Mouse (Mus musculus) embryo, embryonic 10 days (tissue): ENCODE data around the gene Syk.

Source experiments
- DNase-seq: peaks from one replicate; pipeline ENCODE4 v3.0.0-alpha.2; 2015; ENCODE audit warnings: low spot score

Syk gene

DNA sequence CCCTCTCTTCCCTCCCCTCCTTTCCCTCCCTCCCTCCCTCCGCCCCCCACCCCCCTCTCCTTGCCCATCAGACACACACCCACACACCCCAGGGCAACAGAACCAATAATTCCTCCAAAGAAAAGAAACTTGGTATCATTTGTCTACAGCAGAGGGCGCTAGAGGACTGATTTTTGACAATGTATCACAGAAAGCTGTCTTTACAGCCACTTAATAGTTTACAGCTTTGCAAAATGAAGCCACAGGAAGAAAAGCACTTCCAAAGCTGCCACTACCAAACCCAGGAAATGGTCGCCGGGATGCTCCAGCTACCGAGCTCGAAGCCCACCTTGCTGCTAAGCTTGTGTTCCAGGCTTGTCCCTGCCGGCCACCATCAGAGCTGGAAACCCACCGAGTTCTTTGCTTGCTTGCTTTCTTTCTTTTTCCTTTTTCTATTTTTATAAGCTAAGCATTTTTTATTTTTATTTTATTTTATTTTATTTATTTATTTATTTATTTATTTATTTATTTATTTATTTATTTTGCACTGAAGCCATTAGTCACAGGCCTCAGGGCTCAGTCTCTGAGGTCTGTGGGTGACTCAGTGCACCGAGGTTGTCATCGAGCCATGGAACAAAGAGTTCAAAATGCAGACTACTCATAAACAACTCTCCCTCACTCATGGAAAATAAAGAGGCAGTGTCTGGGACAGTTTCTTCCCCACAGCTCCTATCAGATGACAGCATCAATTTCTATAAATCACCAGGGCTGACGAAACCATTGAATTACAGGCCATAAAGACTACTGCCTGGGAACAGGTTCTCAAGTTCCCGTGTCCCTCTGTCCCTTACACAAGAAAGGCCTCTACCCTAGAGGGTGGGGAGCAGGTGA lies 68.6 kb downstream of the Syk start:
- peak; percentile 79 for DNase-seq

GRCm38 (mm10) chr13:52652253-52652628 lies 69.3 kb downstream of the Syk start:
- no peak for DNase-seq

- DNase-seq = no peak
Measured at GRCm38 (mm10) chr13:52654081-52654829, 71.3 kb downstream of the Syk start.

DNA sequence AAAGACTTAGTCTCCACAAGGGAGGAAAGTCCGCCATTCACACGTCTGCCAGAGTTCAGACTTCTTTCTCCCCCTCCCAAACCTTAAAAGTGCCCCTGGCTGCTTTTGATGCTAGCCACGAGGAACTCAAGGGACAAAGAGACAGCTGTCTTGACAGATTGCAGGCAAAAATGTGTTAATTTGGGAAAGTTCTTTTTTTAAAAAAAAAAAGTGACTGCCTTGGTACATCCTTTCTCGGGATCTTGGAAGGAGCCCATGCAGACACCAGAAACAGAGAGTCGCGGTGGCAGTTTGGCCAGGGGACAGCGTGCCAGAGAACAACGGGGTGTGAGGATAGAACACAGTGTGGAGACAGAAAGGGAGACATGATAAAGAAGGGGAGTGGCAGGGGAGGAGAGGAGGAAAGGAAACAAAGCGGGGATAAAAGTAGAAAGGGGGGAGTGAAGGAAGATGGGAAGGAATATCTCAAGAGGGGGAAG lies 71.9 kb downstream of the Syk start:
- DNase-seq = no peak

- DNase-seq = no peak
Measured at GRCm38 (mm10) chr13:52657966-52658365, 75.0 kb downstream of the Syk start.

DNA sequence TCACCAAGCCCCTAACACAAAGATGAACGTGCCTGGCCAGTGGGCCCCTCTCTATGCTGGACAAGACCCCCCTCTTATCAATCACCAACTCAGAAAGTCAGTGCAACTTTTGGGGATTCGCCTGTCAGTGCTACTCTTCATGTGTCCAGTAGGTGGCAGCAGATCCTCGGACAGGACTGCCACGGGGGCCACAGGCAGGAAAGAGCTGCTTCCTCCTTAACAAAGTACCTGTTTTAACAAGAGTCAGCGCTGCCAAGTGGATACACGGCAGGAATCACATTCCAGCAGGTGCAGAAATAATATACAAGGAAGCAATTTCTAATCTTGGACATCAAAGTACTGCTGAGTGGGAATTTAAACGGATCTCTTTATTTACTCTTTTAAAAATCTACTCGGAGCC lies 75.5 kb downstream of the Syk start:
- DNase-seq = peak; percentile 81

- no peak for DNase-seq
Measured at GRCm38 (mm10) chr13:52659171-52659665, 76.2 kb downstream of the Syk start.

GRCm38 (mm10) chr13:52669889-52670288 lies 86.9 kb downstream of the Syk start:
- no peak for DNase-seq

- DNase-seq = peak; percentile 18
Measured at GRCm38 (mm10) chr13:52673272-52673671, 90.3 kb downstream of the Syk start.

- no peak for DNase-seq
Measured at GRCm38 (mm10) chr13:52673856-52674255, 90.9 kb downstream of the Syk start.

DNA sequence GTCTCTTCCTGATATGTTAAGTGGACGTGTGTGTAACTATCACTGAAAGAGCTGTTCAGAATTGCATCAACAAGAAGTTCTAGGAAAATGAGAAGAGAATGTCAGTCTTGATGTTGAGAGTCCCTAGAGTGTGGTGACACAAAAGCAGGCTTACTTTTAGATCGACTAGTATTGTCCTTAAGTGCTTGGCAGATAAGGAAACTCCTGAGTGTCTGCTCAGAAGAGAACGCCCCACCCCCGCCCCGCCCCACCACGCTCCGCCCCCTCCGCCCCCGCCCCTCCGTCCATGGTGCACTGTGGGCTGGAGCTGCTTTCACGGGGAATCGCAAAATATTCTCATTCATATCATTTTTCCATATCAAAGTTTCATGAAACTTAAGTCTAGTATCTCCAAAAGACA lies 91.9 kb downstream of the Syk start:
- DNase-seq = no peak

- DNase-seq = no peak
Measured at GRCm38 (mm10) chr13:52675526-52676294, 92.7 kb downstream of the Syk start.

- DNase-seq = peak; percentile 63
Measured at GRCm38 (mm10) chr13:52676671-52677445, 93.9 kb downstream of the Syk start.

DNA sequence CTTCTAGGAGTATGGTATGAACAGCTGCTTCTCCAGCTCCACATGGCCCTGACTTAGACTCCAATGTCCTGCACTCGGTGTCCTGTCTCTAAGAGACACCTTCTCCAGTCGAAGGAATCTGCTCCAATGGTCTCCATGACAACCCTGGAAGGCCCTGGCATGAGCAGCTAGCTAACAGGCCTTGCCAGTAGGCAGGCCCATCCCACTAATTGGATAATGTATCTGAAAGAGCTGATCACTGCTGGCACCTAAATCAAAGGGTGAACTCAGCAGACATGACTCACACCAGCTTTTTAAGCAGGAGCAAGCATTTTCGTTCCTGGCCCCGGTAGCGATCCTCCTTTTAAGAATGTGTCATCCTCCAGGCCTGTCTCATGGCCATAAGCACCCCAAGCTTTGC lies 96.9 kb downstream of the Syk start:
- DNase-seq = peak; percentile 25

- no peak for DNase-seq
Measured at GRCm38 (mm10) chr13:52682107-52682506, 99.1 kb downstream of the Syk start.

DNA sequence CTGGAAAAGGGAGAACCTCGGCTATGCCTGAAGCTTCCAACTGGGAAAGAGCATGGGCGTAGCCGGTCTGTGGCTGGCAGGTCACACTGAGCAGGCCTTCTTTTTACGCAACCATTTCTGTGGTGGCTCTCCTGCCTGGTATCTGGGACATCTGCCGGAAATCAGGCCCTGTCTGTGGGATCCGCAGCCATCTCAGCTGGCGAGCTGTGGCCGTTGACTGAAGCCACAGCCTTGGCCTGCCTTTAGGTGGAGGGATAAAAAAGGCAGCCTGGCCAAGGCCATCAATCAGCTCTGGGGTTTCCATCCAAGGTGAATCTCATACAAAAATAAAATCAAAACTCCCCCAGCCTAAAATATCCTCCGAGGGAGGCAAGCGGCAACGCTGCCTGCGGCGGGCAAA lies 107.5 kb downstream of the Syk start:
- no peak for DNase-seq

DNA sequence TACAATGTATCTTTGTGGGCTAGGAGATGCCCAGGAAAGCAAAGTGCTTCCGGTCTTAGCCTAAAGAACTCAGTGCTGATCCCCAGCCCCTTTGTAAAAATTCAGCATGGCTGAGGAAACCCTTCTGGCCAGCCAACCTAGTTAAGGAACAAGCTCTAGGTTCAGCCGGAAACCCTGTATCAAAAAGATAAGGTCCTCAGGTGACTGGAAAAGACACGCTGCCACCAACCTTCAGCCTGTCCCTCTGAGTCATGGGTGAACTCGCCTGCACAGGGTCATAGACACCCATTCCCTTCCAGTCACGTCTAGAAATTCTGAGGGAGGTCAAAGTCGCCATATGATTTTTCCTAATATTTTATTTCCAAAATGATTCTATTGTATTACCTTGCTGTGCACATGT lies 109.3 kb downstream of the Syk start:
- no peak for DNase-seq

- no peak for DNase-seq
Measured at GRCm38 (mm10) chr13:52694857-52695256, 111.9 kb downstream of the Syk start.
